Mouse (Mus musculus): ENCODE data around the gene Cd22.
A peak's percentile ranks its signal among the peaks of the same experiment; 100 is the strongest.
"Not testable (repeated sequence)": the region's sequence is repeated elsewhere in the genome, so short reads cannot be mapped to it uniquely, and the experiment has no call there.

Gene Cd22

DNA sequence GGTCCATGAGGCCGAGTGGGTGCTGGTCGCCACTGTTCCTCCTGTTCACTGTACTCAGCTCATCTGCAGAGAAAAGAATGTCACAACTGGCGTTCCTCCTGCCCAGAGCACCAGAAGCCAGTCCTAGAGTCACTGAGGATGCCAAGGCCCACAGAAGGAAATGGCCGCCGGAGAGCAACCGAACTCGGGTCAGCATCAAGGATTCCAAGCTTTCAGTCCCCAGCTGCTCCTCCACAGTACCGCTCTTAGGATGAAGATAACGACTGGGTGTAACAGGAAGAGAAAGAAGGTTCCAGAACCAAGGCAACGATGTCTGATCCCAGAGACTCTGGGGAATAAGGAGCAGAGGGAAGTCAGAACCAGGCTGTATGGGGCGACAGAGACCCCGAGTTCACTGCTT, 18.7 kb downstream of the Cd22 start, which contains the start of gene Ffar1:
Gene Ffar1 (minus strand): TSS at position 101 of the 400 bp plus-strand sequence.
- no peak for DNase-seq

DNA sequence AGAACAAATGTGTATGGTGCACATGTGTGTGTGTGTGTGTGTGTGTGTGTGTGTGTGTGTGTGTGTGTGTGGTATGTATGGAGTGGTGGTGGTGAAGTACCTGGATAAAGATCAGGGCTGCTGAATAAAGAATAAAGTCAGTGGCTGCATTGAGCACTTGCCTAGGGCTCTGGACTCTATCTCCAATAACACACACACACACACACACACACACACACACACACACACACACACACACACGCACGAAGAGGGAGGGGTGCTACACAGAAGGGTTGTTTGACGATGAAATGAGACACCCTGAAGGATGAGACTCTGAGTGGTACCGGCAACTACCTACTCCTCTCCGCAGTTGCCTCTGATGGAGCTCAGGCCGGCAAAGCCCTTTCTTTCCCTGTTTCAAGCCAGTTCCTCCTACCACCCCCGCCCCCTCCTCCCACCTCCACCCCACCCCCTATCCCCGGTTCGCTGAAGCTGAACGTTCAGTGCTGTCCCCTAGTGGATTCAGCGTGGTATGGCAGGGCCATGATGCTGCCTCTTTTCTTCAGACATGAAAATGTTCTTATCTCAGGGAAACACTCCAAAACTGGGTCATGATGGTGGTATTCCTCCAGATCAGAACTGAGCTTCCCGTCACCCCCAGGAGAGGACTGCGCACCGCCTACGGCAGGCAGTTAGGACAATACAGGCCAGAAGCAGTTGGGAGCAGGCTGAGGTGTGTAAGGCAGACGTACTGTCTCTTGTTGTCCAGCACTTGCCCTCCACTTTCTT, 20.3 kb downstream of the Cd22 start:
- DNase-seq = peak; percentile 53

DNA sequence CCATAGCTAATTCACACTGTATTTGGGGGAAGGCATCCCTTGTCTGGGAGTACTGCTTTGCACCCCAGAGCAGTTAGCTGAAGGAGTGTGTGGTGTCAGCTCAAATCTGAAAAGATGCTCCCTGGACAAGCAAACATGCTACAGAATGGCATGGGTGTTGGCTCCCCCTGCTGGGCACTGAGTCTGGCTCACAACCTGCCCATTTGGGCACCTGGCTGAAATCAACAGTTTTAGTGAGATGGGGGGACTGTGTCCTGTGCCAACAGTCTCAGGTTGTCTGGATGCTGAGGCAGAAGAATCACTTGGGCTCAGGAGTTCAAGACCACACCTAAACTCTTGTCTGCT, 20.9 kb downstream of the Cd22 start:
- peak; percentile 76 for DNase-seq

DNA sequence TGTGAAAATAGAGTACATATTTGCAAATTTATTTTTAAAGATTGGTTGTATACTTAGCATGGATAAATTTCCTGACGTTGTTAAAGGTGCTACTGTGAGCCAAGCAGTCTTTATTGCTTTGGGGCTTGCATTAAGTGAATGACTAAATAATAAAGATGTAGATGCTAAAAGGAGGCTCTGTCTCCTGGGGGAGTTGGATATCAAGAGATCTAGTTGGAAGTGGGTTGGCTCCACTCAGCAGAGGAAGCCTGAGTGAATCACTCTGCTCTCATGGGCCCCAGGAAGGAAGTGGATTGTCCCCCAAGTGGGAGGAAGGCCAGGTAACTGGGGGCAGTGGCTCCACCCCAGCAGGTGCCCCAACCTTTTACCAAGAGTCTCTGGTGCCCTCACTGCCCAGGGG, 22.4 kb downstream of the Cd22 start:
- DNase-seq = no peak

DNA sequence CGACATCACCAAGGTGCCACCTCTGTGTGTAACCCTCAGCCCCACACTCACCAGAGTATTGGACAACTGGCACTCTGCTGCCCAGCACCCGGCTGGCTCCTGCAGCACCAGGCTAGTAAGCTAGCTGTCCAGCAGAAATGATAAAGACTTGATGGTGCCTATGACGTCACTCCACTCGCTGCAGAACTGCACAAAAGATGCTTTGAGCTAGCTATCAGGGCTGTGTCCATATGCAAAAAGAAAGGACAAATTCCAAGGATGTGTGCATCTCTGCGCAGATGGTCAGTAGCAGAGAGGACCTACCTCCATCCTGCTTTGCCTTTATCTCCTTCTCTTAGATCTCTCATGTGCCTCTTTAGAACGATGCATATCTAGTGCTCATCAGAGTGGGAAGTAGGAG, 24.1 kb downstream of the Cd22 start, which contains the start of gene Ffar3:
Gene Ffar3 (minus strand): TSS at position 101 of the 400 bp plus-strand sequence.
- DNase-seq = no peak

DNA sequence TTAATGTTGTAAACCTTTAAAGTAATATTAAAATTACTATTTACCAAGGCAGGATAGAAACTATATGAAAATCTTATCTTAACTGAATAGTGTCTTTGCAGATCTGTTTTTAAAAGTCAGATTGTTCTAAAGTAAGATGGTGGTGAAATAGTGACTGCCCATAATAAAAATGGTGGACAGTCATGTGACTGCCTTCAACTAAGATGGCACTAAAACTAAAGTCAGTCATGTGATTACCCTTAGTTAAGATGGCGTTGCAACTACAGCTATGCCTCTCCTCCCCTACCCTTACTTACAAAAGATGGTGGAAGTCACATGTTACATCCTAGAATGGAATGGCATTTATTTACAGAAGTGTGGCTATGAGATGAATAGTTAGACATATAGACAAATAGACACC, 28.7 kb downstream of the Cd22 start:
- no peak for DNase-seq

DNA sequence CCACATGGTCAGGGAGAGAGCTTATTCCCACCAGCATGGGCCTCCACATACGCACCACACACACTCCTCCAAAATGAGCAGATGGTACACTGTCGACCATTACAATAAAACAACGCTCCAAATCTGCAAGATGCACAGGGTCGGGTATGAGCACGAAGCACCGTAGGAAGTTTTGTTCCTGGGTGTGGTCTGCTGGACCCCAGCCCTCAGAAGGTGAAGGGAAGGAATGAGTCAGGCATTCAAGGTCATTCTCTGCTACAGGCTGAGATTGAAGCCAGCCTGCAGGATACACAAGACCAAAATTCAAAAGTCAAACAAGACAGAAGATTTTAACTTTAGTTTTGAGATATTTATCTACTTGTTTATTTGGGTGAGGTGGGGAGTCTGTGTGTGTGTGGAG, 32.2 kb downstream of the Cd22 start:
- no peak for DNase-seq

DNA sequence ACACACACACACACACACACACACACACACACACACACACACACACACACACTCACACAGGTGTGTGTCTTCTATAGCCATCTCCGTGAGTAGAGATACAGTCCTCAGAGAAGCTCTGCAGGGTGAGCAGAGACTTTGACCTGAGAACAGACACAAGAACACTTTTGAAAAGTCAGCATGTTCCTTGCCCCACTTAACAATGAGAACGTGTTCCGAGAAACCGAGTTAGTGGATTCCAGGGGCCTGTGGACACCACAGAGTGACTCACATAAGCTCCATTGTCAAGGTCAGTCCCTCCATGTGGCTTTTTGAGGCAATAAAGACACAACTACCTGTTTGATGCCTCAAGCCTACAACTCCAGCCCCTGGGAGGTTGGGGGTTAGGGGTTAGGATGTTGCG, 32.8 kb downstream of the Cd22 start:
- DNase-seq = no peak

DNA sequence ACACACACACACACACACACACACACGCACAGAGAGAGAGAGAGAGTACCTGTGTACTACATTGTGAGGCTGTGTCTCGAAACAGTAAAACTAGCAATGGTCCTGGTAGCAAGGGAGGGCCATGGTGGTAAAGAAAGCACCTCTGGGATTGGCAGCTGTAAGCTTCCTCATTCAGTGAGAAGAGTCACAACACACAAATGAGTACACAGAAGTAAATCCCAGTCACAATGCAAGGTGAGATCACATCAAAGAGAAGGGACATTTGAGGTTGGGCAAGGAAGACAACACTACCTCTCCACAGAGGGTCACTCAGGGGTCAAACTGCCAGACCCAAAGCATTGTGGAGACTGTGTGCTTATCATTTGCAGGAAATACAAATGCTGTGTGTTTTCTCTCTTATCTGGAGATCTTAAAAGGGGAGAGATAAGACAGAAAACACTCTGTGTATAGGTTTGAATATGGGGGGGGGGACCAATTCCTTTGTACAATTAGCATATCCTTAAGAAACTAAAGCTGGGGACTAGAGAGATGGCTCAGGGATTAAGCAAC, 33.6 kb downstream of the Cd22 start:
- DNase-seq = no peak

DNA sequence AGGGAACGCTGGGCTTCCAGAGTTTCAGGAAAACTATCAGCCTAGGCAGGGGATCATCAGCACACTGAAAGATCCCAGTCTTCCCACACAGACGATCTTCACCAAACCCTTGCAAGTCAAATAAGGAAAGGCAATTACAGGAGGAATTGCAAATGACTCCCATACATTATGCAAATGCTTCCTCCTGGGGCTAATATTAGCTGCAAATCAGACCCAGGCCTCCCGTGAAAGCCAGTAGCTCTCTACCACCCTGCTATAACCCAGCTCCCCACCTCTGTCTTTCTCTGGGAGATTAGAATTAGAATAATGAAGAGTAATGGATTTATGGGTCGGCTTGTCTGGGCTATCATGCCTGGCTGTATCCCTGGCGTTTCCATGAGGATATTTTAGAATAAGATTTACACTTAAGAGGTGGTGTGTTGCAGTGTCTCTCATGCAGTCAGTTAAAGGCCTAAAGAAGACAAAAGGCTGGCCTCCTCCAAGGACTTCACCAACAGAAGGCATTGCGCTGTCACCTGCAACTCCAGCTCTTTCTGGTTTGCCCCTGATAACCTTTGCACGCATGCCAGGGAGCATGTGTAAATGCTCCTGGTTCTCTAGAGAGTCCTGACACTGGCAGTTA, 35.4 kb downstream of the Cd22 start:
- DNase-seq = no peak

DNA sequence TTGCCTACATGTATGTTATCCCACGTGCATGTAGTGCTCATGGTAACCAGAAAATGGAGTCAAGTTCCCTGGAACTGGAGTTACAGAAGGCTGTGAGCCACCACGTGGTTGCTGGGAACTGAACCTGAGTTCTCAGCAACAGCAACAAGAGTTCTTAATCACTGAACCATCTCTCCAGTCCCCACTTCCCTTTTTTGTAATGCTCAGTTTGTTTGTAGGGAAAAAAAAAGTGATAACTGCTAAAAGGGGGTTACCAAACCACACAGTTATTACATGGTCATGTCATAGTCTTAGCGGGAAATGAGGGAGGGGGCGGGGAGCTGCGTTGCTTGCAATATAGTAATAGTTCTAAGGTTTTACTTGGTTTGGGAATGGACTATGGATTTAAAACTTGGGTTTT, 38.0 kb downstream of the Cd22 start:
- no peak for DNase-seq

DNA sequence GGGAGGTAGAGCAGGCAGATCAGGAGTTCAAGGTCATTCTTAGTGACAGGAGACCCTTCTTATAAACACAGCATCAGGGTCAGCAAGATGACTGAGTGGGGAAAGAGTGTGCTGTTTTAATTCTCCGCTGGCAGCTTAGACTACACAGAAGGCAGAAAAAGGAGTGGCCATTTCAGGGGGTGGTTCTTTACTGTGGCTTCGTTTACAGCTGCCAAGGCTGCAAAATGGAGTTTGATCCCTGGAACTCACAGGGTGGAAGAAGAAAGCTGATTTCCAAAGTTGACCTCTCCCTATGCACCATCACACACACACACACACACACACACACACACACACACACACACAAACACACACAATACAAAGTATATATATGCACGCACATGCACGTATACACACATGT, 38.8 kb downstream of the Cd22 start:
- no peak for DNase-seq

DNA sequence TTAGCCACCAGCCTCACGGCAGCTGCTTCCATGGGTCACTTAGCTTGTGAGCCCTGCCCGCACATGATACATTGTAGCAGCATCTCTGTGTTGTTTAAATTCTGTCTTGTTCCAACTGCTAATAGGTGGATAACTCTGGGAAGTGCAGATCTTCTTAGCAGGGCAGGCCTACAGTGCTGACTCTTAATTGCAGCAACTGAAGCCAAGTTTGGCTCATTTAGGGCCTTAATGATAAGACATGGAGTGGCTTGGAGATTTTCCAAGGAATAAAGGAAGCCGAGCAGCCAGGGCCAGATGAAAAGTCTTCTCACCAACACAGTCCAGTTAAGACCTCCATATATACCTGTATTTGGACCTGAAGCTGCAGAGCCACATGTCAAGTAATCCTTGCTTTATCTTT, 39.8 kb downstream of the Cd22 start:
- DNase-seq = no peak

DNA sequence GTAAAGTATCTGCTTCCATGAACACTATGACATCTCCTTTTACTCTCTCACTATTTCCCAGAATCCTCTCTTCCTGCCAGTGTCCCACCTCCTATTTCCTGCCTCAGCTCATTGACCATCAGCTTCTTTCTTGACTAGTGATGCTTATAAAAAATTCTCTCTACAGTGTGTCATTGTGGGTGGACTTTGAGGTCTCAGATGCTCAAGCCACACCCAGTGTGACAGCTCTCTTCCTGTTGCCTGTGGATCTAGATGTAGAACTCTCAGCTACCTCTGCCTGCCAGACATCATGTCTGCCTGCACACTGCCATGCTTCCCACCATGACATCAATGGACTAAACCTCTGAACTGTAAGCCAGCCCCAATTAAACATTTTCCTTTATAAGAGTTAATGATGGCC, 42.9 kb downstream of the Cd22 start:
- DNase-seq = no peak

DNA sequence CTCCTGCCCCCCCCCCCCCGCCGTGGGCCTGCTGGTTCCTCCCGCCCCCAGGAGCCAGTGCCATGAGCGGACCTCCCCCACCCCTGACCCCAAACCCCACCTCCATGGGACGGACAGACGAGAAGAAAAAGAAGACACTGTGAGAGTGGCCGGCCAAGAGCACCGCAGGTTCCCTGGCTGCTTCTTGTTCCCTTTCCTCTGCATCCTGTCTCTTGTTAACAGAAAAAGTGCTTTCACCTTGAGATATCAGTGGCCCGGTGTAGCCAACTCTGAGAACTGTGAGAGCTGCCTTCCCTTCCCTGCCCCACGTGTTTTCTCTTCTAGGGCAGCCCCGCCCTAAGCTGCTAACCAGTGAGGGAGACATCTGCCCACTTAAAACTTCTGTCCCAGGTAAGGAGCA, 47.5 kb downstream of the Cd22 start:
- DNase-seq = not testable (repeated sequence)

DNA sequence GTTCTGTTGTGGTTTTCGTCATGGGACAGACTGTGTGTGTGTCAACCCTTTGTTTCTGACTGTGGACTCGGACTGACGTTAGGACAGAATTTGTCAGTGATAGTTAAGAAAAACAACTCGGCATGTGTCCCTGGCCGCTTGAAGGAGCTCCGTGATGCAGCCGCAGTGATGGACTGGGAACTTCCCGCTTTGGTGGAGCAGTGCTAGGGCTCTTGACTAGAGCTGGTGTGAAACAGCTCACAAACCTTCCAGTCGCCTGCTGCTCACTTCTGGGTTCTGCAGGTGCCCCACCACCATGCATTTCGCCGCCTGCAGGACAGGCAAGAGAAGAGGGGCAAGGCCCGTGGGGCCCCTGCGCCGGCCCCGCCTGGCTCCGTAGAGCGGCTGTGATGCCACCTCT, 47.9 kb downstream of the Cd22 start:
- no peak for DNase-seq

DNA sequence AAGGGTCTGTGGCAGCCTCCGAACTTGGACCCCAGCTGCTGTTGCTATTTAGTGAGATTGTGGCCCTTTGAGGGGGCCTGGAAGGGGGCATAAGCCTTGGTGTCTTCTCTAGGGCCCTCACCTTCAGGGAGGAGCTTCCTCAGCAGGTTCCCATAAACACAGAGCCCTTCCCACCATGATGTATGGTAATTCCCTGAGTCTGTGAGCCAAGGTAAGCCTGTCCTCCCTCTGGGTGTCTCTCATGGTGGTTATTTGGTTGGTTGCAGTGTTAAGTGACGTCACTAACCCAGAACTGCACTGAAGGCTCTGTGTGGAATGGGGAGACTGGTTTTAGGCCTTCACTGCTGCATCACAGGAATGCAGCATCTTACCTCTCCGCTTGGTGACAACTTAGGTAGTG, 50.7 kb downstream of the Cd22 start:
- no peak for DNase-seq

DNA sequence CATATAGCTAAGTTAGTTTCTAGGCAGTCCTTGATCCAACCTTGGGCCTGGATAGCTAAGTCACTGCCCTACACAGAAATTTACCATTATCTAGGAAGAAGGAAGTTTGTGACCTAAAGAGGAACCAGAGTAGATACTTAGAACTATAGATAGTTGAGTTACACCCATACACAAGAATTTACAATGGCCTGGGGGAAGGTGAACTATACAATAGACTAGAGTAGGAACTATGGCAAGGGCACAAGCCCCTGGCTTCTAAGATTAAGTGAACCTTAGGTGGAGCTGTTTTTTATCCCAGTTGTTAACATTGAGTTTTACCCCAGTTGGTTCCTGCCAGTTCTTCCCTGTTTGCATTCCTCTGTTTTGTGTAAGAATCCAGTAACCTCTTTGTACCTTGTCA, 51.3 kb downstream of the Cd22 start:
- DNase-seq = not testable (repeated sequence)

DNA sequence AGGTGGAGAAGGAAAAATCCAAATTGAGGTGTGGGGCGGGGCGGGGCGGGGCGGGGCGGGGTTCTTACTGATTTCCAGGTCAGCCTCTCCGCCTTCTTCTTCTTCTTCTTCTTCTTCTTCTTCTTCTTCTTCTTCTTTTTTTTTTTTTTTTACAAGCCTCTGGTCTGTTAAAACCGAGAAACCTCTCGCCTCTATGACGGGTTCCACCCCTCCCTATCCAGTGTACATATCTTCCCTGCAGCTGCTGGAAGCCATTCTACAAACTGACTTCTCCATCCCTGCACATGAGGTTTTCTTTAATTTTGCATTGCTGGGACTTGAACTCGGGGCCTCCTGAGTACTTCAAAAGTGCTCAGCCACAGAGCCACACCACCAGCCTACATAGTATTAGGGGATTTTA, 53.5 kb downstream of the Cd22 start:
- DNase-seq = no peak

DNA sequence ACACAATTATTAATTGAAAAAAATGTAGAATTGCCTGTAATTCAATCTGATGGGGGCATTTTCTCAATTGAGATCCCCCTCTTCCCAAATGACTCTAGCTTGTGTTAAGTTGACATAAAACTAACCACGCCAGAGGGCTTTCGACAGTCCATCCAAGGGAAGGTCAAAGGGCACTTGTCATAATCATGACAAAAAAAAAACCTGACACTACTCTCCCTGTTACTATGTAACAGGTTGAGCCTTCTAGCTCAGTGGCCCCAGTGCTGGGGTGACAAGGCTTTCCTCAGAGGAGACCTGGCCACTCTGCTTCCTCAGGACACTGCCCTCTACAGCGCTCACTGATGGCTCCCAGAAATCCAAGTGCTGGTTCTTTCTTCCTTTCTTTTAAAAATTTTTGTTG, 55.8 kb downstream of the Cd22 start:
- DNase-seq = no peak

DNA sequence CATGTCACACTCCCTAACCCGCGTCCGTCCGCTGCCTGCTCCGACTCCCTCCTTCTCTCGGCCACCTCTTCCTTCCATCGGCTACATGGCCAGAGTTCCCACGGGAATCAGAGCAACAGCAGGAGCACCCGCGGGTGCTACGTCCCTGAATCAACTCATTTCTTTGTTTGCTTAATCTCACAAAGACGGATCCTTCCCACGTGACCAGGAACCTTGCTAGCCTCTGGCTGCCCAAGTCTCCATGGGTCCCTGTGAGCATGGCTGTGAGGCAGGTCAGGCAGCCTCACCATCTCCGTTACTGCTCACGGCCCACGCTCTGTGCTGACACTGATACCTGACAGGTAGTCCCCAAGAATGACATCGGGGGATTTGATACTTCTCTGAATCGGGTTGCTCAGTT, 56.5 kb downstream of the Cd22 start, which contains the start of gene Ffar2:
Gene Ffar2 (minus strand): TSS at position 101 of the 400 bp plus-strand sequence.
- DNase-seq = no peak

DNA sequence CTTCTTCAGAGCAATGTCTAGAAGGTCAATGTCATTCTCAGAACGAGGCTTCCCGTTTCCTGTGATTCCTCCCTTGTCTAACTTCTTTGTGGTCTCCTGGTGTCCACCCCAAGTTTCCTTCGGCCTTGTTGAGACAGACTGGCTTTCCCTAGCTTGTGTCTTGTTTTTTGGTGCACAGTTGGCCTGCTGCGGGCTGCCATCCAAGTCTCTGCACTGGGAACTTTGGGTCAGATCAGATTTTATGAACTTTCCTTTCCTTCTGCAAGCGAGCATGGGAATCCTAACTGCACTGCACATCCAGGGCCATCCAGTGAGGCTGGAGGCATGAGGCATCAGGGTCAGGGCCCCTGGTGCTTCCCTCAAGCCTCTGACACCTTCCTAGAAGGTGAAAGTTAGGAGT, 58.6 kb downstream of the Cd22 start:
- DNase-seq = no peak

DNA sequence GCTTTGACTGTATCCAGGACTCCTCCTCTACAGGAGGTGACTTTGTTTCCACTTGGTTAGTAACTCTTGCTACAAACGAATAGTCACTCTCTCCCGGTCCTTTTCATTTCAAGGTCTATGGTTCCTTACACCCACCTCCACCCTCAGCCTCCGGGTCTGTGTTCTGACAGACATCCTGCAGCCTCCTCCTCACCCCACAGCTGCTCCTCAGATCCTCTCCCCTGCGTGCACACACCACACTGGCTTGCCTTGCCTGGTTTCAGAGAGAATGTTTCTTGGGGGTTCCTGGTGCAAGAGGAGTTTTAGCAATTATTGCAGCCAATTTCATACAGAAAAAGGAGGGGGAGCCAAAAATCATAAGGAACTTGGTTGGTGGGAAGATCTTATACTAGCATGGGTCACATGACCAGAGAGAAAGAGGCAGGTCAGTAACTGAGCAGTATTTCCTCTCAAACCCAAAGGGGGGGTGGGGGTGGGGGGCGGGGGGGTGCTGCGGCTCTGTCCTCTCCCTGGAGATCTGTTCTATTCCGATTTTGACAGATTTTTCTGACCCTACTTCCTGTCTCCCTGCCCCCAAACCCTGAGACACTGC, 59.2 kb downstream of the Cd22 start:
- no peak for DNase-seq

DNA sequence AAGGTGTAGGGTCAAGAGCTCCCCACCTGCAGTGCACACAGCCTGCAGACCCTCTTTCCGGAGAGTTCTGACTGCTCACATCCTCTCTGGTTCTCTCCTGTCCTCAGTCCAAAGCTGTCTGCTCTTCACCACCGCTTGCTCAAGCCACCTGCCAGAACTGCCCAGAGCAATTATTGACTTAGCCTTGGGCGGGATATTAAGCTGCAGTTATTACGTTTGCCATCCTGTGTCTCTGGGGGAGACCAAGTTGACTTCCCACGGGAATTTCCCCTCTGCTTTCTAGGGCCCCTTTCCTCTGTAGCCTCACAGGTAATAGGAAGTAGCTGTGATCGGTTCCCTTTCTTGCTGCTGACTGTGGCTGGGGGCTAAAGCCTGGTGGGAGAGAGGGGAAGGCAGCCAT, 60.0 kb downstream of the Cd22 start:
- no peak for DNase-seq
